Mouse (Mus musculus) neural tube, embryonic 14.5 days (tissue): ENCODE measurements around the gene Dcaf12. TPM values are rescaled to one million over a fixed set of nuclear protein-coding genes. Genes with fewer than 3 reads are reported as not detected.

ENCODE experiments used
- ATAC-seq: fragments of 200-750 bp; cut with Nextera tagmentation; 2 replicates; pipeline ENCODE4 v1.8.0; 2017; ENCODE audit warnings: low read depth, mild to moderate bottlenecking, moderate TSS enrichment, moderate library complexity
- H3K27ac ChIP-seq: fragments of 300-500 bp; sonication (generic); 2 replicates; pipeline ENCODE4 v1.5.1; 2014; ENCODE audit warnings: low read depth, mild to moderate bottlenecking, control low read depth, low read length, moderate library complexity, mixed read lengths
- H3K27me3 ChIP-seq: fragments of 300-500 bp; sonication (generic); 2 replicates; pipeline ENCODE4 v1.6.1; 2014; ENCODE audit warnings: low read length; ENCODE audit not compliant: control insufficient read depth, insufficient read depth
- H3K36me3 ChIP-seq: fragments of 300-500 bp; sonication (generic); 2 replicates; pipeline ENCODE4 v1.6.1; 2014; ENCODE audit warnings: low read length, mixed read lengths; ENCODE audit not compliant: control insufficient read depth, insufficient read depth
- H3K4me1 ChIP-seq: fragments of 300-500 bp; sonication (generic); 2 replicates; pipeline ENCODE4 v1.6.1; 2014; ENCODE audit warnings: low read length; ENCODE audit not compliant: control insufficient read depth, insufficient read depth
- H3K4me2 ChIP-seq: fragments of 300-500 bp; sonication (generic); 2 replicates; pipeline ENCODE4 v1.6.1; 2014; ENCODE audit warnings: mild to moderate bottlenecking, low read depth, low read length, control low read depth
- H3K4me3 ChIP-seq: fragments of 300-500 bp; sonication (generic); 2 replicates; pipeline ENCODE4 v1.5.1; 2014; ENCODE audit warnings: low read depth, low read length, control low read depth, mixed read lengths
- H3K9ac ChIP-seq: fragments of 300-500 bp; sonication (generic); replicated peaks from 2 replicates; pipeline ENCODE4 v1.6.1; 2014; ENCODE audit warnings: low read depth, mild to moderate bottlenecking, control low read depth, low read length, mixed read lengths
- H3K9me3 ChIP-seq: fragments of 300-500 bp; sonication (generic); 2 replicates; pipeline ENCODE4 v1.6.1; 2016; ENCODE audit warnings: low read length; ENCODE audit not compliant: control insufficient read depth
- WGBS: fragments of 180-500 bp; shearing (Covaris S2); extraction: QIAGEN DNeasy Blood & Tissue Kit; methylation state at CpG from one replicate; pipeline ENCODE4 v1.1.7; 2014; 5-methylcytosine and 5-hydroxymethylcytosine counted together
- polyA plus RNA-seq: library from polyadenylated mRNA; unstranded; fragments of >200 nt; fragmentation: Nextera tagmentation; extraction: Ambion mirVana; gene quantifications from 2 replicates; pipeline ENCODE4 v1.2.1, GENCODE M21; 2014

Dcaf12 gene
- polyA plus RNA-seq, 1 experiment from 2014 or later = 57.4 TPM

DNA sequence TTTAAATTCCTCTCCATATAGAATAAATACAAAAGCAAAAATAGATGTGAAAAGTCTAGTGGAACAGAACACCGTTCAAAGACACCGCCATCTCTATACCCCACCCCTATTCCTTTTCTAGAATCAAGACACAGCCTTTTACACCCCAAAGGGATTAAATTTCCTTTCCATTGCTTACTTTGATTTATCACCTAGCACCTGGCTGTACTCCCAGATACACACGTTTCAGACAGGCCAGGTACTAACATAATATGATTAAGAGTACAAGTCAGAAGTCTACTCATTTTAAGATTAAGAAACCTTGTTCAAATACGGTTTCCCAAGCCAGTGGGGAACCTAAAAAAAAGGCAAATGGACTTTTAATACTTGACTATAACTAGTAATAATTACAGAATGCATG, 48.3 kb downstream of the Dcaf12 start:
- 86% methylated on average over 4 of the region's 4 CpGs for WGBS
- no peaks in the 10 kb centered on the region for H3K4me1 ChIP-seq
- no peak for ATAC-seq
- H3K27ac ChIP-seq = no peak overlapping the region
- no peaks in the 10 kb centered on the region for H3K27me3 ChIP-seq
- no peak overlapping the region for H3K4me3 ChIP-seq
- no peak overlapping the region for H3K4me2 ChIP-seq
- no peak overlapping the region for H3K9ac ChIP-seq
- H3K36me3 ChIP-seq = no peaks in the 10 kb centered on the region
- H3K9me3 ChIP-seq = no peaks in the 10 kb centered on the region

GRCm38 (mm10) chr4:41260691-41261090, 54.0 kb downstream of the Dcaf12 start:
- H3K4me3 ChIP-seq = no peak overlapping the region

DNA sequence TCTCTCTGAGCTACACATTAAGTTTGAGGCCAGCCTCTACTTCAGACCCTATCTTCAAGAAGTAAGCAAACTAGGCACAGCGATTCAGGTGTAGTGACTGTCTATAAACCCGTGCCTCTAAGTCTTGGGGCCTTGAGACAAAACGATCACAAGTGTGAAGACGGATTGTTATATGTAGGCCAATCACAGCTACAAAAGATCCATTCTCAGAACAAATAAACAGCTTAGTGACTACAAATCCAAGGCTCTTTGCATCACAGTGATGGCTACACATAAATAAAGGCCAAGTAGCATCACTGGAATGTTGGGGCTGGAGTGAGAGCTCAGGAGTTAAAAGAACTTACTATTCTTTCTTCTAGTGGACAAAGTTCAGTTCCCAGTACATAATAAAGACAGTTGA, 55.7 kb downstream of the Dcaf12 start:
- no peak overlapping the region for H3K4me2 ChIP-seq
- 81% methylated on average over 4 of the region's 4 CpGs for WGBS
- H3K36me3 ChIP-seq = no peaks in the 10 kb centered on the region
- H3K9ac ChIP-seq = no peak overlapping the region
- no peaks in the 10 kb centered on the region for H3K27me3 ChIP-seq
- H3K9me3 ChIP-seq = no peaks in the 10 kb centered on the region
- H3K4me3 ChIP-seq = no peak overlapping the region
- H3K27ac ChIP-seq = no peak overlapping the region
- ATAC-seq = no peak
- H3K4me1 ChIP-seq = no peaks in the 10 kb centered on the region

More at GRCm38 (mm10) chr4:41260691-41261090, 54.0 kb downstream of the Dcaf12 start:
- H3K27me3 ChIP-seq = no peaks in the 10 kb centered on the region
- H3K27ac ChIP-seq = no peak overlapping the region
- ATAC-seq = no peak
- H3K9ac ChIP-seq = no peak overlapping the region
- no peak overlapping the region for H3K4me2 ChIP-seq
- no peaks in the 10 kb centered on the region for H3K4me1 ChIP-seq
- no peaks in the 10 kb centered on the region for H3K36me3 ChIP-seq
- no peaks in the 10 kb centered on the region for H3K9me3 ChIP-seq

- H3K27ac ChIP-seq = no peak overlapping the region
- 83% methylated on average over 1 of the region's 1 CpGs for WGBS
- no peak overlapping the region for H3K4me3 ChIP-seq
- no peaks in the 10 kb centered on the region for H3K9me3 ChIP-seq
- no peak overlapping the region for H3K4me2 ChIP-seq
- no peaks in the 10 kb centered on the region for H3K36me3 ChIP-seq
- no peak for ATAC-seq
- no peaks in the 10 kb centered on the region for H3K27me3 ChIP-seq
- no peaks in the 10 kb centered on the region for H3K4me1 ChIP-seq
- no peak overlapping the region for H3K9ac ChIP-seq
Measured at GRCm38 (mm10) chr4:41257752-41258151, 56.9 kb downstream of the Dcaf12 start.

DNA sequence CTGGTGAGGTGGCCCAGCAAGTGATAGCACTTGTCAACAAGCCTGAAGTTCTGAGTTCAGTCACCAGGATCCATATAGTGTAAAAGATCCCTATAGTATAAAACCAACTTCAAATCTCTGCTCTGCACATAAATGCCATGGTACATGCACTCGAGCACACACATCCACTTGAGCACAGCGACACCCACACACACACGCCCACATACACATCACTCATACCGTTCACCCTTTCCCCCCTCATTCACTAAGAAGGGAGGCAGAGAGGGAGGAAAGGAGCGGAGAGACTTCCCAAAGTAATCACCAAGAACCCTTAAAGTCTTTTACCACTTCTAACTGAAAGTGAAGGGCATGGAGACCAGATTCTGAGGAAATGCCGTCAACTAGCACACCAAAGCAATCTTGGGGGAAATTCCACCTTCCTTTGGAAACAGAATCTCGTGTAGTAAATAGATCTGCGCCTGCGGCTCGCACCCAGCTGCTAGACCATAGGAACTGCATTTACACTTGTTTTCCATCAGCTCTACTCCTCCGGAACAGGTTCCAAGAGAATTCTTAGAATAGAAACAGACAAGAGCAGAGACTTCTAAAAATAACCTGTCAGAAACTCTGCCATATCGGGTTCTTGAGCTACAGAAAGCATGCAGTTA, 59.0 kb downstream of the Dcaf12 start:
- Histone ChIP-seq H3K4me3 (no peak overlapping the region), H3K4me1 (no peaks in the 10 kb centered on the region), H3K4me2 (no peak overlapping the region), H3K9me3 (no peaks in the 10 kb centered on the region), H3K27me3 (no peaks in the 10 kb centered on the region), H3K36me3 (no peaks in the 10 kb centered on the region), H3K9ac (no peak overlapping the region), H3K27ac (no peak overlapping the region)
- 95% methylated on average over 12 of the region's 12 CpGs for WGBS
- ATAC-seq = no peak

GRCm38 (mm10) chr4:41253756-41254155, 60.9 kb downstream of the Dcaf12 start:
- H3K4me2 ChIP-seq = no peak overlapping the region
- no peaks in the 10 kb centered on the region for H3K36me3 ChIP-seq
- no peak overlapping the region for H3K4me3 ChIP-seq
- H3K9ac ChIP-seq = no peak overlapping the region
- no peaks in the 10 kb centered on the region for H3K4me1 ChIP-seq
- no peaks in the 10 kb centered on the region for H3K27me3 ChIP-seq
- H3K9me3 ChIP-seq = no peaks in the 10 kb centered on the region
- WGBS = 95% methylated on average over 2 of the region's 2 CpGs
- no peak overlapping the region for H3K27ac ChIP-seq
- ATAC-seq = no peak

- Histone ChIP-seq H3K4me3 (no peak overlapping the region), H3K9ac (no peak overlapping the region), H3K36me3 (peaks cover 5% of the 10 kb centered on the region; the same call in 1 of the 2 replicates), H3K4me2 (no peak overlapping the region), H3K9me3 (no peaks in the 10 kb centered on the region), H3K27me3 (no peaks in the 10 kb centered on the region), H3K27ac (no peak overlapping the region), H3K4me1 (no peaks in the 10 kb centered on the region)
- no peak for ATAC-seq
- 97% methylated on average over 2 of the region's 2 CpGs for WGBS
Measured at GRCm38 (mm10) chr4:41245408-41245807, 69.3 kb downstream of the Dcaf12 start.

Other genes with a start within 250 kb of the Dcaf12 start
- 0.19 TPM in 1 of 2 replicates, not detected in the other for gene Aqp3, start 216.7 kb downstream of the Dcaf12 start, polyA plus RNA-seq
- gene Nol6, start 190.4 kb downstream of the Dcaf12 start, polyA plus RNA-seq = 34.8 and 36.1 TPM in 2 replicates
- 57.5 and 70.7 TPM in 2 replicates for gene Ube2r2, start 179.1 kb downstream of the Dcaf12 start, polyA plus RNA-seq
- 41.2 and 51.2 TPM in 2 replicates for gene Ubap2, start 39.7 kb downstream of the Dcaf12 start, polyA plus RNA-seq
- 66.8 and 76.3 TPM in 2 replicates for gene Ubap1, start 34.1 kb upstream of the Dcaf12 start, polyA plus RNA-seq
- 2.1 and 2.3 TPM in 2 replicates for gene Kif24, start 150.0 kb upstream of the Dcaf12 start, polyA plus RNA-seq
- gene Nudt2, start 150.3 kb upstream of the Dcaf12 start, polyA plus RNA-seq = 60.8 and 78.5 TPM in 2 replicates
- 8.0 and 8.6 TPM in 2 replicates for gene AI464131, start 188.2 kb upstream of the Dcaf12 start, polyA plus RNA-seq
- 5.3 and 13.7 TPM in 2 replicates for gene 1110017D15Rik, start 202.4 kb upstream of the Dcaf12 start, polyA plus RNA-seq